Mouse (Mus musculus): Measurements from ENCODE around the gene Rnf144b.

The Rnf144b gene

DNA sequence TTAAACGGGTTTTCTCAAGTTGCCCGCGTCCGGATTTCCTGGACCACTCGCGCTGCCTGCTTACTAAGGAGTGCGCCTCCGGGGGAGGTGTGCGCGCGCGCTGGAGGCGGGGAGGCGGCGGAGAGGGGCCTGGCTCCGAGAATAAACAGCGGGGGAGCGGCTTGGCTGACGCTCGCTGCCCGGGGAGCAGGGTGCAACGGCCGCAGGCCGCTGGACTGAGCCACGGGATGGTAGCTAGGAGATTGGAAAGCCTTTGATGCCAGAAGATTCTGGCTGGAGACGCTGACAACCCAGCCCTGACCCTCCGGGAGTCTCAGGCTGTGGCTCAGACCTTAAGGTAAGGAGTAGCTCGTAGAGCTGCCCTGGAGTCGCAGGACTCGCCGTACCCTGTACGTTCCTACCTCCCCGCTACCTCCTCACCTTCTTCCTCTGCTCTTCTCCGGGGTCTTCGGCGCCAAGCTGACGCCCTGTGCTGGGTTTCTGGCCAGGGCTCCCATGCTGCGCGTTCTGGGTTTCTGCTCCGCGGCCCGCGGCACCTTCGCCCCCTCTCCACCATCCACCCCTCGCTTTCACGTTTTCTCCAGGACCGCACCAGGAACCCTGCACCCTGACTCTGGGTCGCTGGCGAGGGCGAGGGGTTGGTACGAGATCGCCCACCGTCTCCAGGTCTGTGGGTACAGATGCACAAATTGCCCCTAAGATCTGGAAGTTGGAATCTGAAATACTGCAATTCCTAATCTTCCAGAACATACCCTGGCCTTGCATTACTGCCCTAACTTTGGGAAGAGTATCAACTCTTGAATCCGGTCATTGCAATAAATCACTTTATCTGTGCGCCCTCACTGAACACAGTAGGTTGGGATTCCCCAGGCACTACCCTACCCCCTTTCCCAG lies at the start of gene Rnf144b:
TSS of gene Rnf144b (plus strand) at position 120 of the 894 bp plus-strand sequence.
- TF ChIP-seq GATA4 (IDR thresholded peaks at IDR 0.05; ENCODE audit: insufficient replicate concordance, low read length): no peak

DNA sequence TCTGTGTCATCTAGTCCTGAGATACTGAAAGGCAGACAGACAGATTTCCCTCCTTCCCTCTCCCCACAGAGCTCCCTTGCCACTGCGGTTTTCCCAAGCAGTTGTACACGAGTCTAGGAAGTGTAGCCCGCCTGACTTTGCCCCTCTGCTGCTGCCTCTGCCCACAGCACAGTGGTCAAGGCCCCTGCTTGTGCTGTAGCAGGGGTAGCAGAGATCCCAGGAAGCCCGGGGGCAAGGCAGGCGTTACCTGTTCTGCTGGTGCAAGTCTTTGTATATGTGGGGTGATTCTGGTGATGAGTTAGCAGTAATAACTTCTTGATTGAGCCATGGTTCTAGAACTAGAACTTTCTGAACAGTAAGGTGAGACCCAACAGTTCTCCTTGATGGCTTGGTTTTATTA lies 46.3 kb upstream of the Rnf144b start:
- no peak for TF ChIP-seq GATA4 (IDR thresholded peaks at IDR 0.05; ENCODE audit: insufficient replicate concordance, low read length)

DNA sequence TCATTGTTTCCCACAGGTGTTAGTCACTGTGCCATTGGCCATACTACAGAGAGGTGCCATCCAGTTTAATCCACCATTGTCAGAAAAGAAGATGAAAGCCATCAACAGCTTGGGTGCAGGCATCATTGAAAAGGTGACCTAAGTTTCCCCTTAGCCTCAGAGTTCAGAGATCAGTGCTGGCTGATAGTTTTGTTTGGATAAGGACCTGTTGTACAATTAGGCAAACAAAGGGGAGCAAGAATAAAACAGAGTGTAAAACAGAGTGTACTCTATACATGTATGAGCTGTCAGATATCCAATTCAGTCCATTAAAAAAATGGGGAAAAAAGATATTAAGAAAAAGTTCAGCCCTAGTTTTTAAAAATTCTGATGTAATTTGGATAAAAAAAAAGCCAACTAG lies 45.1 kb upstream of the Rnf144b start:
- TF ChIP-seq GATA4 (IDR thresholded peaks at IDR 0.05; ENCODE audit: insufficient replicate concordance, low read length): peak; percentile 40; the same call in 1 of the 2 replicates

DNA sequence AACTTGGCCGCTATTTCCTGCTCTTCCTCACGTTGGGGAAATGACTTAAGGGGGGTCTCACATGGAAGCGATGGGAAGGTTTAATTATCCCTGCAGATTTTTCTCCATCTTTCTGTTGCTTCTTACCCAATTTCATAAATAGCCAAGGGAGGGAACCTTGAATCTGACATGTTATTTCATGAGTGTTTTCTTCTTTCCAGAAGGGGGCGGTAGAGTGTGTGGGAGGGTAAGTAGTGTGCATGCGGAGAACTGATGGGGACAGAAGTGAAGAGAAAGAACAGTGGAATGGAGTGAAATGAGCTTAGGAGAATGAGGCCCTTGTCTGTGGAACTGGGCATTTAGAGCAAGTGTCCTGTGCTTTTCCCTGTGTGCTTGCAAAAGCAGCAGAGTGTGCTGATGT lies 43.7 kb upstream of the Rnf144b start:
- no peak for TF ChIP-seq GATA4 (IDR thresholded peaks at IDR 0.05; ENCODE audit: insufficient replicate concordance, low read length)

DNA sequence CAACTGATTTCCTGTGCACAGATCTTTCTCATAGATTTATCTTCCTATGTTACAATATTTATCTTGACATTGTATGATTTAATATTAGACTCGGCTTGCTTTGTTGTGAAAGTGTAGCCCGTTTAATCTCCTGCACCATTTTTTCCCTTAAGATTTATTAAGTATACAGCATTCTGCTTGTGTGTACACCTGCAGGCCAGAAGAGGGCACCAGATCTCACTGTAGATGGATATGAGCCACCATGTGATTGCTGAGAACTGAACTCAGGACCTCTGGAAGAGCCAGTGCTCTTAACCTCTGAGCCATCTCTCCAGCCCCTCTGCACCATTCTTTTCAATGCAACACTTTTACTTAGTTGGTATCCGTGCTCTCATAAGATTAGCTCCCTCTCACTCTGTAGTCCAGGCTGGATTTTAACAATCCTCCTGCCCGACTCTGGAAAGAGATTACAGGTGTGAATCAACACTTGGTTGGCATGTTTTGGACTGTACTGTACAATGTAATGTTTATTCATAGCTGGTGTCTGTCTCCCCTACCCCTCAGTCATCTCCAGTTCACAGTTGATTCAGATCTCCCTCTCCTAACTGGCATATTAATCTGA lies 41.5 kb upstream of the Rnf144b start:
- TF ChIP-seq GATA4 (IDR thresholded peaks at IDR 0.05; ENCODE audit: insufficient replicate concordance, low read length): no peak

DNA sequence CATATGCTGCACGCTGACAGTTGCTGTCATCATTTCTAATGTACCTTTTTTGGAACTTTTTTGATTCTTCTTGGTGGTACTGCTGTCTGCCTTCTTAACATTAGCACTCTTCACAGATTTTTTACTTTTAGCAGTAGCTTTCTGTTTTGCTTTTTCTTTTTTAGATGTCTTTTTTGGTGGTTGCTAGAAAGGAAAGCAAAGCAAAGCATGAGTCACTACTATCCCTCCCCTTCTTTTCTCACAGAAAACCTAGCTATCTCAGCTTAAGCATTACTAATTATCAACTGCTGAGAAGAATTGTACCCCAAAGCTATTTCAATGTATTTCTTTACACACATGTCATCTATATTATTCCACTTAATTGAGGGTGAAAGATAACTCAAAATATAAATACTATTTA lies 34.0 kb upstream of the Rnf144b start:
- TF ChIP-seq GATA4 (IDR thresholded peaks at IDR 0.05; ENCODE audit: insufficient replicate concordance, low read length): no peak

DNA sequence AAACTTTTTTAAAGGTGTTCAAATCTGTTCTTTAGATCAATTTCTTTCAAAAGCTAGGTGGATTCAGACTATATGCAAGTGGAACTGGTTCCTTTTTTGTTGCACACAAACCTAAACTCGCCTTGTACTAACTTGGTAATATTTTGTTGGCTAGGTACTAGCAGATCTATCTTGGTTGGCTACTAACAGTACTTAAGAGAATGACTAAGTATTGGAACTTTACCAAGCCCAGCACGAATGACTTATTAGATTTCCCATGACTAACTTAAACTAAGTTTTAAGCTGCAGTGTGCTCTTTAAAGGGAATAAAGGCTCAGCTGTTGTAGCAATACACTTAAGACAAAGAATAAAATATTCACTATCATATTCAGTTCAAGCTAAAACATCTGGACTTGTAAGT lies 33.2 kb upstream of the Rnf144b start:
- TF ChIP-seq GATA4 (IDR thresholded peaks at IDR 0.05; ENCODE audit: insufficient replicate concordance, low read length): no peak

DNA sequence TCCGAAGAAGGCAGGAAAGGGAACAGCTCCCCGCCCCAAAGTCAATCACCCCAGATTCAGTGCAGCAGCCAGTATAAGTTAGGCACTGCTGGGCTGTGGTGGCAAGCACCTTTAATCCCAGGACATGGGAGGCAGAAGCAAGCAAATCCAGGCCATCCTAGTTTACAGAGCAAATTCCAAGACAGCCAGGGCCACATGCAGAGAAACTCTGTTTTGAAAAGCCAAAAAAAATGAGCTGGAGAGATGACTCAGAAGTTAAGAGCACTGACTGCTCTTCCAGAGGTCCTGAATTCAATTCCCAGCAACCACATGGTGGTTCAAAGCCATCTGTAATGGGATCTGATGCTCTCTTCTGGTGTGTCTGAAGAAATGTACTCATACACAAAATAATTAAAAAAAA lies 28.7 kb upstream of the Rnf144b start:
- no peak for TF ChIP-seq GATA4 (IDR thresholded peaks at IDR 0.05; ENCODE audit: insufficient replicate concordance, low read length)

DNA sequence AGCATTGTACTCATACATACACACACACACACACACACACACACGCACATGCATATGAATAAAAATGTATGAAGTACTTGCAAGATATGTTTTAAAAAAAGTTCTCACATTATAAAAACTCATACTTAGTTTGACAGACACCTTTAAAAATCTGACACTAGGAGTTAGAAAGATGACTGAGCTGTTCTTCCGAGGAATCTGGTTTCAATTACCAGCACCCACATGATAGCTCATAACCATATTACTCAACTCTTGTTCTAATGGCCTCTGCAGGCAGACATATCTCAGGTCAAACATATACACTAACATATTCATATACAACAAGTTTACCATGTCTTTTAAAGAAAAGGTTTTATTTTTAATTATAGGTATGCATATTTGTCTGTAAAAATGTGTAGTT lies 25.9 kb upstream of the Rnf144b start:
- TF ChIP-seq GATA4 (IDR thresholded peaks at IDR 0.05; ENCODE audit: insufficient replicate concordance, low read length): no peak

DNA sequence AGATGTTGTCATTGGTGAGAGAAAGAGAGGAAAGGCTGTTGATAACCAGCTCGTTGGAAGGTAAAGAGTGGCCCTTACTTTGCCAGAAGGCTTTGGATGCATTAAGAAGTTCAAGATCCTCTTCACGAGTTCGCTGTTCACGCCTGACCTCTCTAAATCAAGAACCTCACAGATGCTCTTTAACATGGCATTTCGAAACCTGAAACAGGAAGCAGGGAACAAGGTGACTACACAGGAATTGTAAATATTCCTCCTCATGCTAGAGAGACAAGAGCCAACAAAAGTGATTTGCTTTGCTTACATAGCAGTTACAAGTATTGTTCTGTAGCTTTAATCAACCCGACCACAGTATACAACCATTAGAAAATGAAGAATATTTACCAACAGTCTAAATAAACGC lies 23.2 kb upstream of the Rnf144b start:
- TF ChIP-seq GATA4 (IDR thresholded peaks at IDR 0.05; ENCODE audit: insufficient replicate concordance, low read length): no peak

DNA sequence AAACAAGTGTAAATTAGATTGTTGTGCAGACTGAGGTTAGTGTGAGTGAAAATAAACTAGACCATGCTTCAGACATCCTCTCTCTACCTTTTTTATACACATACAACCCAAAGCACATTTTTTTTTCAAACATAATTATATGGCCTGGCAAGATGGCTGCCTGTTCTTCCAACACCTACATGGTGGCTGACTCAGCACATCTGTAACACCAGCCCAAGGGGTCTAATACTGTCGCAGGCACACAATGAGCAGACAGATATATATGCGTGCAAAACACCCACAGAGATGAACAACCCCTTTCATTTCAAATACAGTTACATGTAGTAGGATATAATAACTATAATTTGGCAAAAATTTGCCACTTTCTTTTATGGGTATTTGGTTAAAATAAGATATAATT lies 21.9 kb upstream of the Rnf144b start:
- TF ChIP-seq GATA4 (IDR thresholded peaks at IDR 0.05; ENCODE audit: insufficient replicate concordance, low read length): no peak

DNA sequence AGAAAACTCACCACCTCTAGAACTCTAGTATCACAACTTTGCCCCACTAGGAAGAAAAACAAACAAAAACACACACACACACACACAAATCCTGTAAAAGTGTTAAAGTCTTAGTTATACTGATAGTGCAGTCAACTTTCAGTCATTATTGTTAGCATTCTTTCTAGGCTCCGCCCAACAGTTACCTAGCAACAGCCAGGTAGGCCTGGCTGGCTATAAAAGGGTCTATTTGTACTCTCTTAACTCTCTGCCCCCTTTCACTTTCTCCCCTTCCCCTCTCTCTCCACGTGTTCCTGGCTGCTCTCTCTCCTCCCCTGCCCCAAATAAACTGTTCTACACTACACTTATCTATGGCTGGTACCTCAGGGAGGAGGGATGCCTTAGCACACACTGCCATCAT lies 18.3 kb upstream of the Rnf144b start:
- TF ChIP-seq GATA4 (IDR thresholded peaks at IDR 0.05; ENCODE audit: insufficient replicate concordance, low read length): no peak

DNA sequence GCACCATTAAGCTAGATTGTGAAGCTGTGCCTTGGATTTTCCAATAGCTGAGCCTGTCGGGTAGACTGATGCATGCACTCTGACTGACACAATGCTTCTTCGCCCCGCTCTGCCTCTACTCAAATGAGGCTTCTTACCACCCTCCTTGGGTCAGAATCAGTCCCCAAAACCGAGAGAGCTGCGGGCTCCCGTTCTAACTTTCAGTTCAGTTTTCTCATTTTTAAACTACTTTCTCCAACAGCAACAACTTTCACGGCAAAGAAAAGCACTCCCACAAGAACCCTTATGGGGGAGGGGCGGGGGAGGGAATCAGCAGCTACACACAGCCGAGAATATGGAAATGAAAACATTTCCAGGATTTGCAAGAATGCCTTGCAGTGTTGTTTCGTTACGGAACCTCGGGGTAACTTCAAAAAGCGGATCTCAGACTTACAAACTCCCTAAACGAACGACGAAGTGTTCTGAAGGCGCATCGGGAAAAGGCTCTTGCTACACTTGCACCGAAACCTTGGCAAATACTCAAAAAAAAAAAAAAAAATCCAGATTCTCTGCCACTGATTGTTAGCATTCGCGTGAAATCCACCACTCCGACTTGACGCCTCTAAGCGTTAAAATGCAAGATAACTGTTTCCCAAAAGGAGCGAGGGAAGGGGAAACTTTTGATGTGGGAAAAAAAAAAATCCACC lies 17.5 kb upstream of the Rnf144b start:
- TF ChIP-seq GATA4 (IDR thresholded peaks at IDR 0.05; ENCODE audit: insufficient replicate concordance, low read length): no peak

DNA sequence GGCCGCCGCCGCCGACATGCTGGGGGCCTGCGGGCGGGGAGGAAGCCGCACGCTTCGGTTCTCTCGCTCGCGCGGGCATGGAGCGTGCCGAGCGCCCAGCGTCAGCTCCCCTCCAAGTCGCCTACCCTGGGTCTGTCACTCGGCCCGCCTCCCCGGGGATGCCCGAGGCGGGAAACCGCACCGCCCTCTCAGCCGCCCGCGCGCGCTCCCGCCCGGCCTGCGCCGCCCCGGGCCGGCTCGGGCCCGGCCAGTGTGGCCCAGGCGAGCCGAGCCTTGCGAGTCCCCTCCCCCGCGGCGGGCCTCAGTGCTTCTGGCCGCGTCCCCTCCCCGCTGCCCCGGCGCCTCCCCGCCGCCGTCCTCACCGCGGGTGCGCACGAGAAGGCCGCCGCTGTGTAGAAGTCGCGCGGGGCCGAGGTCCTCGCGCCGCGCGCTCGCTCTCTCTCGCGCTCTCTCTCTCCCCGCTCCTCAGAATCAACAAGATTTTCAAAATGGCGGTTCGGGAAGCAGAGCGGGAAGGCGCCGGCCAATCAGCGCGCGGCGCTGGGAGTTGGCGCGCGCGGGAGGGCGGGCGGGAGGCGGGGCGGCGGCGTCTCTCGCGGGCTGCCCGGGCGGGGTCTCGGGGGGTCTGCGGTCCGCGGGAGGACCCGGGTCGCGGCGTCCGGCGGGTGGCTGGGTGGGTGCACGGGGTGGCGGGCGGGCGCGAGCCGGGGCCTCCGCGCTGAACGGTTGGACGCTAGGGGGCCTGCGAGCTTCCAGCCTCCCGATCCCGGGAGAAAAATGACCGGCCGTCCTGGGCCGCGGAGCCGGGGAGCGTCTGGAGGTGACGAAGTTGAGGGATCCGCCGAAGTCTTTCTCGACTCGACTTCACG lies 16.5 kb upstream of the Rnf144b start, which contains the start of gene Dek:
TSS of gene Dek (minus strand) at position 491 of the 869 bp plus-strand sequence.
- TF ChIP-seq GATA4 (IDR thresholded peaks at IDR 0.05; ENCODE audit: insufficient replicate concordance, low read length): no peak

DNA sequence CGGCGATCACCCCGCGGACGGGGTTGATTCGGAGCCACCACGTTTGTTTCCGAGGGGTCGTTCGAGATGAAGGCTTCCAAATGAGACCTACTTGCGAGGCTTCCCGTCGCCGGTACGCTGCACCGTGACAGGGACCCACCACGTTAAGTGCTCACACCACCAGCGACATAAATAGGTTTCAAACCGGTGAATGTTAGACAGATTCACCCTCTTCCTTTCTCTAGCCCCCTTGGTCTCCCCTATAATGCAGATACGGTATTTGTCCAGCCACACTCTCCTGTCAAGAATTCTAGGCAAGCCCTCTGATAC lies 15.9 kb upstream of the Rnf144b start:
- no peak for TF ChIP-seq GATA4 (IDR thresholded peaks at IDR 0.05; ENCODE audit: insufficient replicate concordance, low read length)

Measured in liver, adult (tissue).